Mouse (Mus musculus): Measurements from ENCODE around the gene Fgfr2.
"Not testable (repeated sequence)": the region's sequence is repeated elsewhere in the genome, so short reads cannot be mapped to it uniquely, and the experiment has no call there.

Gene Fgfr2

DNA sequence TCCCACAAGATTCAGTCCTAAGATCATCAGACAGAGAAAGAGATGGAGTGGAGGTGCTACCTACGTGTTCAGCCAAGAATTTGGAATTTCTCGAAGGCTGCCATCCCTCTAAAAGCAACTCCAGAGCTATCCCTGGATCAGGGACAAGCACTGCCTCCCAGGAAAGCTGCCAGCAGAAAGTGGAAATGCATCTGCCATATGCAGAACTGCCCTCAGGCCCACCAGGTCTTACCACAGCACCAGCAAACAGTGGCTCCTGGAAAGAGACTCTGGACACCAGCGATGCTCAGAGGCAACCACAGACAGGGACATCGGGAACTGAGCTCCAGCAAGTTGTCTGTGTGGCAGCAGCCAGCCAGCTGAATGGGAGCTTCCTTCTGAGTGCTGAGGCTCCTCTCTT is 2500.8 kb downstream of the Fgfr2 start:
- no peak for DNase-seq

DNA sequence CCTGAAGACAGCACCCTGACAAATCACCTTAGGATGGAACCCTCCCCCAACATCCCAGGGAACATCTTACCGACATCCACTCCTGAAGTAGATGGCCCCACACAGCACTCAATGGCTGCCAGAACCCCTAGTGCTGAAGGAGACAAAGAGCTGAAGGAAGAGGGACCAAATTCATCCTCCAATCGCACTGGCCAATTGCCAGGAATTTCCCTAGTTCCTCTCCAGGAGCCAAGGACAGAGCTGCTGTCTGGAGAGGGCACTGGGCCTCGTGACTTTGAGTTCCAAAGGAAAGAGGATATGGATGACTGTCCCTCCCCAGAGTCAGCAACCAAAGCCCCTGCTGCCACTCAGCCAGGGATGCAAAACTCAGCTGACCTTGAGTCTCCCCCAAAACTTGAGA is 2501.2 kb downstream of the Fgfr2 start:
- no peak for DNase-seq

DNA sequence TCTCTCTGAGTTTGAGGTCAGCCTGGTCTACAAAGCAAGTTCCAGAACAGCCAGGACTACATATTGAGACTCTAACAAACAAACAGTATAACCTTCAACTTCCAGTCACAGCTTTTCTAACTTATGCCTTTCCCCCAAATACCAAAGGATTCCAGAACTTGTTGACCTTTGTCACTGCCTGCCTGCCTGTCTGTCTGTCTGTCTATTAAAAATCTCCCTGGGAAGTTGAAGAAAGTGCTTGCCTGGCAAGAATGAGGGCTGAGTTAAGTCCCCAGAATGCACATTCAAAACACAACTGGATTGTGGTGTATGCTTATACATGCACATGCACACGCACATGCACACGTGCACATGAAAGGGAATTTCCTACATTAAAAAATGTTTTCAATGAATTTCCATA is 2502.1 kb downstream of the Fgfr2 start:
- DNase-seq: no peak

DNA sequence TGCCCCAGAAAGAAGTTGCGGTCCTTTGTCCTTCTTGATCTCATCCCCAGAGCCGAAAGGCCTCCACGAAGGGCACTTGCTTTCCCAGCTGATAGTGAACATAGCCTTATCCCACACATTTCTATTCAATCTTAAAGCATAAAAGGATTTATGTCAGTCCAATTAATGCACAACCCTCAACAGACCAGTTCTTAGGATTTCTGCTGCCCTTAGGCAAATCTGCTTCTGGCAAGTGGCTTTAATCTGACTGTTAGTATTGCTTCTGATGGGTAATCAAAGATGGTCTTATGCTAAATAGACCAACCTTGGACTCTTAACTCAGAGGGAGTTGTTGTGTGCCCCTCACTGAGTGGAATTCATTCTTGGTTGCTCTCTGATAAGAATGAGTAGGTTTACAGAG is 2505.6 kb downstream of the Fgfr2 start:
- DNase-seq: no peak

DNA sequence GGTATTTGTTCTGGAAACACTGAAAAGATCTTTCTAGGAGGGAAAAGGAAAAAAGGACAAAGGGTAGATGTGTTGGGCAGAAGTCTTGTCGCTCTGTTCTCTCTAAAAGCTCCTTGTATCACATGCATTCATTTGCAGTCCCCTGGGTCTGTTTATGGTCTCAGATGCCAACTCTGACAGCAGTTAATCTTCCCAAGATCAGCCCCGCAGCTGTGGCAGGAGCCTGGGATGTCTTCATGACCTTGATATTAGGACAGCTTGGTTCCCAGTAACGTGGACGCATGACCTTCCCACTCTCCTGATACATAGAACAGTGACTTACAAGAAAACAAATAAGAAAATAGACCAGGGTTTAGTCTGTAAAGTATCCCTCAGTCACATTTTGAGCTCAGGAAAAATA is 2509.2 kb downstream of the Fgfr2 start:
- no peak for DNase-seq

DNA sequence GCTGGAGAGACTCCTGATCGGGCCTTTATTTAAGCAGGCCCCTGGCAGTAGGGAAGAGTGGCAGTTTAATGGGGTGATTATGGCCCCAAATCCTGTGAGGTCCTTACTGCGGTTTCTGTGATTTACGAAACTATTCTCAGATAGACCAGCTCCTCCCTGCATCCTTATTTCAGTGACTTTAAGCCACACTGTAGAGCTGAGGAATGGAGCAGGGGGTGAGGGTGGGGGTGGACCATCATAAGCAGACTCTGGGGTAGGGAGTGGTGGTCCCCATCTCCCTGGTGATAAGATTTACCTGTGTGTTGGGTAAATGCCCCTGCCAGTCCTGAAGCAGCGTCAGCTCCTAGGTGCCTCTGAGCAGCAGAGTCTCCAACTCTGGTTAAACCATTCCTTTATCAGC is 2516.2 kb downstream of the Fgfr2 start:
- no peak for DNase-seq

DNA sequence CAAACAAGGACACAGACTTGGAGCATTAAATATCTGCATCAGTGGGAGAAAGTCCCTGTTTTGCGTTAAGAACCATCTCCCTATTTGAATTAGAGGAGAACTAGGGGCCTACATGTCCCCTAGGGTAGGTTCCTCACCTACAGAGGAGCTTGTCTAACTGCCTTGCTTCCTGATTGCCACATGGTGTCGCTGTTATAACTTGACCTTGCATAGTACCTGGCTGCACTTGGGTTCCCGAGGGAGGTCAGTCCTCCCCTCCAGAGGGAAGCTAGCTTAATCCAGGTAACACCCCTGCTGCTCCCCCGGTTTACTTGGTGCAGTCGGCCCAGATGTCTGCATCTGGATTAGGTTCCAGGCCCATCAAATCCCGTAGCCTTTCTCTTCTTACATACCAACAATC is 2518.0 kb downstream of the Fgfr2 start:
- no peak for DNase-seq

DNA sequence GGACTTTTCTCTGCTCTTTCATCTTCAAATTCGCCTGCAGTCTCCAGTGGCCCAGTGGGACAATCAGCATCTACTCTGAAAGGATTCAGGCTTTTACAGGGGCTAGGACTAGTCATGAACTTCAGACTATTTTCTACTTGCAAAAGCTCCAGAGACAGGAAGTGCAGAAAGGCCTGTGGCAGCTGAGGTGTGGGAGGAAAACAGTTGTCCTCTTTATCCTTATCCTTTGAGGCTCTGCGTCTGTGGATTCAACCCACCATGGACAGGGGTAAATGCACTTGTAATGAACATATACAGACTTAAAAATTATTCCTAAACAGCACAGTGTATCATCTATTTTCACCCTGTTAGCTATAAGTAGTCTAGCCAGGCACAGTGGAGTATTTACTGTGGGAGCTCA is 2518.8 kb downstream of the Fgfr2 start:
- peak; percentile 57 for DNase-seq

DNA sequence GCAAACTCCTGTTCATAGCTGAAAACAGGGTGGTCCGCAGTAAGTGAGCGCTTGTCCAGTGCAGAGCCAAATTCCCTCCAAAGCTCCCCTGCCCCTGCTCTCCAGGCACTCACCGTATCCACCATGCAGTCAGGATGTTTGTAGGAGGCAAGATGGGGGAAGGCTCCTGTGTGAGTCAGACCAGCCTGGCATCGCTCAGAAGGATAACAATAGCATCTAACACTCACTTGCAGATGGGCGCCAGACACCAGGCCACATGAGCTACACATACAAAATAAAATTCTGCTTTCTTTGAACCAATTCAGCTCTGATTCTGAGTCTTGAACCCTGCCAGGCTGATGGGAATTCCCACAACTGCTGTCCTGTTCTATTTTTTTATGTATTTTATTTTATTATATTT is 2519.6 kb downstream of the Fgfr2 start:
- peak; percentile 83 for DNase-seq

DNA sequence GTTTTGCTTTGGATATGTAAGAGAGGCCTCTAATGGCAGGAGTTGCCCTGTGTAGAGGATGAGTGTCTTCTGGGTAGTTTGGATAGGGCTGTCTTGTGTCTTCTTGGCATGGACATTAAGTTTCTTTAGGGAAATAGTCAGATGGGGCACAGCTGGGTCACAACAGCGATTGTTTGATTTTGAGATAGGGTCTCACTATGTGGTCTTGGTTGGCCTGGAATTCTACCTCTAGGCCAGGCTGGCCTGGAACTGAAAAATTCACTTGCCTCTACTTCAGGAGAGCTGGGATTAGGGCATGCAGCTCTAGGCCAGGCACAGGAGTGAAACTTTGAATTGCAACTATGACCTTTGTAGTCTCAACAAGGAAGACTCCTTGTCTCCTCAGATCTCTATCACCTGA is 2520.3 kb downstream of the Fgfr2 start:
- DNase-seq: no peak

DNA sequence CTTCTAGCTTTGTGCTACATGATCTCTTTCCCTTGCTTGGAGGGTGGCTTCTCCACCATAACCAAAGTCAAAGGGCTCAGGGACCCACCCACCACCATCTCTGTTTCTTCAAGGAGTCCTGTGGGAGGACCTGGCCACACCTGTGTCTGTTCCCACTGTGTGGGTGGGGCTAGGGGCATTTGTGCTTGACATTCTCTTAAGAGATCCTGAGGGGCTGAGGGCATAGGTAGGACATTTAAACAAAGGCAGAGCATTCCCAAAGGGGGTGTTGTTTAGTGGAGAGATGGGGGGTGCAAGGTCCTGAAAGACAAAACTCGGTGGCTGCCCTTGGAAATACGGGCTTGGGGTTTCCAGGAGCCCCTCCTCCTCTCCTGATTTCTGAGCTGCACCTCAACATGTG is 2522.6 kb downstream of the Fgfr2 start:
- no peak for DNase-seq

DNA sequence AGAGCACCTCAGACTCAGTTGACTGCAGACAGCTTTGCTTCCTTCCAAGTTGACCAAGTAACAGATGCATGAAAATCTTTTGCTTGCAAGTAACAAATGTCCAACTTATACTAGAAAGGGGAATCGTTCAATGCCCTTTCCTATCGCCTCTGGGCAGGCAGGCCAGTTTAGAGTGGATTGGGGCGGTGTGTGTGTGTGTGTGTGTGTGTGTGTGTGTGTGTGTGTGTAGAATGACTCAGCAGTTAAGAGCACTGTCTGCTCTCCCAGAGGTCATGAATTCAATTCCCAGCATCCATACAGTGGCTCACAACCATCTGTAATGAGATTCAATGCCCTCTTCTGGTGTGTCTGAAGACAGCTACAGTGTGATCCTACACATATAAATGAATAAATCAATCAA is 2523.1 kb downstream of the Fgfr2 start:
- DNase-seq: no peak

DNA sequence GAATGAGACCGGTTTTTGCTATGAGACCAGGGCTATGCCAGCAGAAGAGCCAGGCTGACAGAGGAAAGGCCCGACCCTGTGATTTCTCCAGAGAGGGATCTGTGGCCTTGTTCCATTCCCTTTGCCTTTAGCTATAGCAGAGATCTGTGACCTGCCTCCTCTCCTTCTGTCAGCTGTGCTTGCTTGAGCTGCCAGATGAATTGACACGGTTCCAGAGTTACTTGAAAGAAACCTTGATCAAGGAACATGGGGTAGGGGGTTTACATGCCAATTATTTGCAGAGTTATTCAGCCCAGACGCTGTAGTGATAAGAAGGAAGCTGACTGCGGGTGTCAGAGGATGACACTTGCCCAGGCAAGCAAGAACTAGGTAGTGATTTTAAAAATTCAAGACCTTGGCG is 2525.6 kb downstream of the Fgfr2 start:
- DNase-seq: no peak

DNA sequence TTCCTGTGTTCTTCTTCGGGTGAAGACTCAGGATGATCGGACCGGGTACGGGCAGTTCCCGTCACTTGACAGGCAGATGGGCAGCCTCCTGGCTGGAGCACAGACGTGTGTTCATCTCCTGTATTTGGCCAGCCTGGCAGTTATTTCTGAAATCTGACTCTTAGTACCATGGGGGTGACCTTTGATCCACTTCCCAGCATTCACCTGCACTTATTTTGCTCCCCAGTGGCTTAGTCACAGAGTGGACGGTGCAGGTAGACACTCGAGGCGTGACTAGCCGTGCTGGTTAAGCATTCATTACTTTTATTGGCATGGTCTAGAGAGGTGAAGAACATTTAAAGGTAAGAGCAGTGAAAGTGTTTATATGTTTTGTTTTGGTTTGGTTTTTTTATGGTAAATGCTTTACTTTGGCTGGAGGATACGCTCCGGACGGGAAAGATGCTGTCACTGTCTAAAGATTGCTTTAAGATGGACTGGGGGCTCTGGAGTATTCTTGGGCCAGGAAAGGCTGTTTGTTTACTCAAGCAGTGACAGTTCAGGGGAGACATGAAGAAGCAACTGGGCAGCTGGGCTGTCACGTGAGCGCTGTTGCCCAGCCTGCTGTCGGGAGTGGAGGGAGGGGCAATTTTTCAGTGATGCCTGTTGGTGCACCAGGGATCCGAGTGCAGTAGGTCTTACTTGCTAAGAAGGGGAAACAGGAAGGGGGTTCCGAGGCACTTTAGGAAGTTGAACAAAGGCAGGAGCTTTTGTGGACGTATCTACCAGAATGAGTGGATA is 2526.9 kb downstream of the Fgfr2 start:
- not testable (repeated sequence) for DNase-seq

DNA sequence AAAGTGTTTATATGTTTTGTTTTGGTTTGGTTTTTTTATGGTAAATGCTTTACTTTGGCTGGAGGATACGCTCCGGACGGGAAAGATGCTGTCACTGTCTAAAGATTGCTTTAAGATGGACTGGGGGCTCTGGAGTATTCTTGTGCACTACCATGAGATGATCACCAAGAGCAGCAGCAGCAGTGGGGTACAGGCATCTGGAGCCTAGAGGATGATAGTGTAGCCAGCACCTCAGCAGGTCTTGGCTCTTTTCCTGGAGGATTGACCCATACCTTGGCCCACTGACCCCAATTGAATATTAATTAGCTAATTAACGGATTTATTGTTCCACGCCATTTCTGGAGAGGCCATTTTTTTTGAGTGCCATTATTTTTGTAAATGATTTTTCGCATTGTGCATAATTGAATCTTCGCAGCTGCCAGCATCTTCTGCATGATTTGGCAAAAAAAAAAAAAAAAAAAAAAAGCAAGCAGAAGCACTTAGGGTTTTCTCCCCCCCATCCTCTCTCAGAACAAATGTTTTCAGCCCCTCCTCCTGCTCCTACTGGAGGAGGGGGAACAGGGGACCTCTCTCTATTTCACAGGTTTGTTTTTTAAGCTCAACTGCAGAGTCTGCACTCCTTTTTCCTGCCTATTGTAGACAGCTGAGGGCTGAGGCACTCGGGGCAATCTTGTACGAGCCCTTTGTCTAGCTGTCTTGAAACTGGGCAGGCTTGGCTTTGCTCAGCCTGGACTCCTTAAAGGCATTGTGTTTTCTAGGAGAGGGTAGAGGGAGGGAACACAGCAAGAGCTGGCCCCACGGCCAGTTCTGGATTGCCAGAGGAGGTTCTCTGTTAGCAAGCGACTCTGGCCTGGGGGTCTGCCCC is 2529.5 kb downstream of the Fgfr2 start:
- DNase-seq: not testable (repeated sequence)

DNA sequence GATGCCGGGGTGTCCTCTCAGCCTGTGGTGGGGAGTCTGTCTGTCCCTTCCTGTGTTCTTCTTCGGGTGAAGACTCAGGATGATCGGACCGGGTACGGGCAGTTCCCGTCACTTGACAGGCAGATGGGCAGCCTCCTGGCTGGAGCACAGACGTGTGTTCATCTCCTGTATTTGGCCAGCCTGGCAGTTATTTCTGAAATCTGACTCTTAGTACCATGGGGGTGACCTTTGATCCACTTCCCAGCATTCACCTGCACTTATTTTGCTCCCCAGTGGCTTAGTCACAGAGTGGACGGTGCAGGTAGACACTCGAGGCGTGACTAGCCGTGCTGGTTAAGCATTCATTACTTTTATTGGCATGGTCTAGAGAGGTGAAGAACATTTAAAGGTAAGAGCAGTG is 2530.2 kb downstream of the Fgfr2 start:
- not testable (repeated sequence) for DNase-seq

DNA sequence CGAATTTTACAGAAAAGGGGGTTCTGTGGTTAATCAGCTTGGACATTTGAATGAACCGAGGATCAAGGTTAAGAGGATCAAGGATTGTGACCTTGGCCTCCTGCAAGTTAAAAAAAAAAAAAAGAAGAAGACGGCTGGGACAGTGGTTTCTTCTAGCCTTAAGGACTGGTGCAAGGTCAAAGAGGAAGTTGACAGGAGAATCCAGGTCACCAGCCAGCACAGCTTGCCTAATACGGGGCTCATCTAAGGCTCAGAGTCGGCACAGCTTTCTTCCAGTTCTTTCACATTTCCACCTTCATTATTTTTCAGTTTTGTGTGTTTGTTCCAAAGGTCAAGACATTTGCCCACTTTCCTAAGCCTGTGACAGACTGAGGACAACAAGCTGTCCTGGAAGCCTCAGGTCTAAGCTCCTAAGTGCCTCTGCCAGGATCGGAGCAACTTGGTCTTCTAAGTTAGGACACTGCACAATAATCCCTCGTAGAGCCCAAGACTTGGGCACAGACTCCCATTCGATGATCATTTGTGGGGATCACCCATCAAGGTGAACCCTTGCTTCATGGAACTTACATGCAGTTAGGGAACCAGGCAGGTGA is 2532.2 kb downstream of the Fgfr2 start:
- DNase-seq: no peak

DNA sequence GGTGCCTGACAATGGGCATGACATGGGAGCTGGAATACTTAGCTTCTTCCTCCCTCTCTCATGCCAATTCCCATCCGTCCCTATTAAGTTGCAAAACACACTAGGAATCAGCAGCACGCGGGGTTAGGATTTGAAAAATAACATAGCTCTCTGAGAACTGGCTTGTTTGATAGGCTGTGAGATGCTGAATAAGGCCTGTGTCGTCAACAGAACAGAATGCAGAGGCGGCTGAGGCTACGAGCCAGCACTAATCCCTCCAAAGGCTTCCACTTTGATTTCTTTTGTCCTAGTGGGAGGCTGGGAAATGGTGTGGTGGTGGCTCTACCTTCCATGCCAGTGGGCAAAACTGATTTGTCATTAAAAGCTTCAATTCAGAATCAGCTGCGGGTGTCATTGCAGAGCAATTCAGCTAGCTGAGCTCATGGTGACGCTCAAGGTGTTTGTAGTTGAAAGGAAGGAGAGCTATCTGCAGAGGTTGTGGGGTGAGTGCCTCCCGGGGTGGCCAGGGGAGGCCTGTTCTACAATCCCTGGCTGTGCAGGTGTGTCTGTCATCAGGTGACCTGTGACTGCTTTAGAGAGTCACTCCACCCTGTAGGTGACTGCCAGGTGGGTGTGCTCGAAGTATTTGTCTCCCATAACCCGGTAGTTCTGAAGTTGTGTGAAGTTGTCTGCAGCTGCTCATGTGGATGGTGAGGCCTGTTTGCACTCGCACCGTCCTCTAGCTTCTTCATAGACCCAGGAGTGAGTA is 2532.9 kb downstream of the Fgfr2 start:
- DNase-seq: peak; percentile 43

DNA sequence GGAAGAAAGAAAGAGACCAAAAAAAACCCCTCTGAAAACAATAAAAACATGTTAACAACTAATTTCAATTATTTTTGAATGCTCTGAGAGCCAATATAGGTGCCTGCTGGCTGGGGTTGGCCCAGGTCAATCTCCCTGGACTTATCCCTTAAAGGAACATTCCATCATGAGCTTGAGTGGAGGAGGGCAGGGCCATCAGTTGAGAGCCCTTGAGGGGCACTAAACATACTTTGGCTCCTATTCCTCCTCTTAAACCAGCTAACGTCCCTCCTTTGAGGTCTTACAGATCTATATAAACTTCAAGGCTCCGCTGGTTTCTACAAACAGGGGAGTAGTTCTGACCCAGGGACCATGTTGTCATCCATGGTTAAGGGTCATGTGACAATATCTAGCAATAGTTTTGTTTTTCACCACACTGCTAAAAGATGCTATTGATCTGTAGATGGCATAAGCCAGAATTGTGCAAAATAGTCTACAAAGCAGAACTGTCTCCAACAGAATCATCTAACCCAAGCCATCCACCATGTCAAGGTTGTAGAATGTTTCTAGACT is 2536.6 kb downstream of the Fgfr2 start:
- no peak for DNase-seq

DNA sequence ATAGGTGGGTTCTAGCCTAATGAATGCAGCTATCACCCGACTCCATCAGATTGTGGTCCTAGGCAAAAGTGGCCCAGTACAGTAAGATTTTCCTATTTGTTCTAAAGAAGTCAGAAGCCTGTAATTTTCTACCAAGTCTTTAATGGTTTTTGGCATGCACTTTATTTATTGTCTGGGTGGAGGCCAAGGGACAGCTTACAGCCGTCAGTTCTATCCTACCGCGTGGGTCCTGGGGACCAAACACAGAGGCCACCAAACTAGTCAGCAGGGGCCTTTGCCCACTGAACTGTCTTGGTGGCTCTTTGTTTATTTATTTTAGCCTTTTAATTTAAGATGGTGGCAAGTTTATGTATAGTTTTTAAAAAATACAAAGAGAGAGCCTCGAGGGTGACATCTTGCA is 2544.5 kb downstream of the Fgfr2 start:
- DNase-seq: no peak

DNA sequence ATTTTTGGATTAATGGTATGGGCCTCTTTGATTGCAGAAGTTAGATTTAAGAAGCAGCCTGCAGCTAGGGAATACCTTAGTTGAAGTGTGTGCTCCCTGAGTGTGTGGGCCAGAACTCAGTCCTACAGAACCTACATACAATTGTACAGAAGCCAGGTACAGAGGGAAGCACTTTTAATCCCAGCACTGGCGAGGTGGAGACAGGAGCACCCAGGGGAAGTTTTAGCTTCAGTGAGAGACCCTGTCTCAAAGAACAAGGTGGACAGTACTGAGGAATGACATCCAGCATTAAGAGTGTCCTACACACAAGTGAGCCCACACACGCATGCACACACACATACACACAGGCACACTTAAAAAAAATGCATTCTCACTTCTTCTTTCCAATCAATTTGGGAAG is 2545.1 kb downstream of the Fgfr2 start:
- no peak for DNase-seq

DNA sequence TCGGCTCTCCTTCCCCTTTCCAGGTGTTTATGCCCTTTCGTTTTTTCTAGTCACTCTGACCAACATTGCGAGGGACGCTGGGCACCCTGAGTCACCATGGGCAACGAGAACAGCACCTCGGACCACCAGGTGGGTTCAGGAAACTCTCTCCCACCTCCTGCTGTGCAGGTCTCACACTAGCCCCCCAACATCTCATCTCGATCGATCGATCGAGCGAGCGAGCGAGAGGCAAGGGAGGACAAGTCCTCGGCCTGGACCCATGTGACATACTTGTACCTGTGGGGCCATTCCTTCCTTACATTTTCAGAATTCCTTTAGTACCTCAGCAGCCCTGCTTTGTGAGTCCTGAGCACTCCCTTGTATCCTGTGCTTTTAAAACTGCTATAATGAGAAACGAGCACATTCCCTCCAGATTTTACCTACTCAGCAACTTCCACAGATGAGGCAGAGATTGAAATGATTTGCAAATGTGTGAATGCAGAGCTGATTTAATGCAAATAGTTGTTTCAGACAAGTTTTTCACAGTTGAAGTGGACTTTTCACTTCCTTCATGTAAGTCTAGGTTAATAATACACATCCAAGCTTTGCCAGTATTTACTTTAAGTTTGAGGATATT is 2545.7 kb downstream of the Fgfr2 start, which contains the start of gene Tacc2:
Tacc2 (plus strand) TSS at position 51 of the 616 bp plus-strand sequence.
- DNase-seq: no peak

Data from layer of hippocampus, adult 9-11 months (tissue).